Mouse (Mus musculus) spleen, adult 2 months (tissue): ENCODE results near the gene Mical3. TPM values are rescaled to one million over a fixed set of nuclear protein-coding genes. Genes with fewer than 3 reads are reported as not detected.

Source experiments
- DNase-seq, 2 experiments: peaks; one replicate each; pipeline versions ENCODE4 v3.0.0 to v3.0.0-alpha.2; 2012 to 2021; ENCODE audit warnings: low spot score in 2 of 2, low read depth in 1 of 2
- H3K27ac ChIP-seq: fragments of 200-500 bp; 2 replicates; pipeline ENCODE4 v1.5.1; 2012; ENCODE audit warnings: low read length, inconsistent platforms; ENCODE audit not compliant: insufficient read depth
- H3K27me3 ChIP-seq: fragments of 200-500 bp; 2 replicates; pipeline ENCODE4 v1.6.1; 2012; ENCODE audit warnings: mild to moderate bottlenecking, moderate library complexity, low read length, inconsistent platforms; ENCODE audit not compliant: control insufficient read depth, insufficient read depth
- H3K36me3 ChIP-seq: fragments of 200-500 bp; 2 replicates; pipeline ENCODE4 v1.6.1; 2012; ENCODE audit warnings: mild to moderate bottlenecking, low read length, inconsistent platforms; ENCODE audit not compliant: control insufficient read depth, insufficient read depth
- H3K4me1 ChIP-seq: fragments of 200-500 bp; 2 replicates; pipeline ENCODE4 v1.6.1; 2011; ENCODE audit warnings: inconsistent platforms; ENCODE audit not compliant: control insufficient read depth, insufficient read depth, insufficient read length
- H3K4me3 ChIP-seq: fragments of 200-500 bp; 2 replicates; pipeline ENCODE4 v1.5.1; 2011; ENCODE audit warnings: mild to moderate bottlenecking, inconsistent platforms; ENCODE audit not compliant: insufficient read depth, insufficient read length; ENCODE audit errors: extremely low read depth
- CTCF ChIP-seq: fragments of 200-500 bp; IDR thresholded peaks from 2 replicates; pipeline ENCODE4 v1.5.1; 2011; ENCODE audit warnings: mild to moderate bottlenecking, inconsistent platforms; ENCODE audit not compliant: insufficient read depth, insufficient read length, insufficient replicate concordance; ENCODE audit errors: extremely low read depth
- POLR2A ChIP-seq: fragments of 200-500 bp; IDR thresholded peaks from 2 replicates; pipeline ENCODE4 v1.6.1; 2011; ENCODE audit warnings: low read depth, low read length, inconsistent platforms
- WGBS: fragments of 180-500 bp; shearing (Covaris S2); methylation state at CpG from one replicate; pipeline ENCODE4 v1.1.7; 2018; 5-methylcytosine and 5-hydroxymethylcytosine counted together
- polyA plus RNA-seq: library from polyadenylated mRNA; depleted of rRNA; stranded (reverse); fragments of >200 nt; gene quantifications from 2 replicates; pipeline ENCODE4 v1.2.3, GENCODE M21; 2012

The Mical3 gene
- polyA plus RNA-seq, 1 experiment, result 11.2 TPM

DNA sequence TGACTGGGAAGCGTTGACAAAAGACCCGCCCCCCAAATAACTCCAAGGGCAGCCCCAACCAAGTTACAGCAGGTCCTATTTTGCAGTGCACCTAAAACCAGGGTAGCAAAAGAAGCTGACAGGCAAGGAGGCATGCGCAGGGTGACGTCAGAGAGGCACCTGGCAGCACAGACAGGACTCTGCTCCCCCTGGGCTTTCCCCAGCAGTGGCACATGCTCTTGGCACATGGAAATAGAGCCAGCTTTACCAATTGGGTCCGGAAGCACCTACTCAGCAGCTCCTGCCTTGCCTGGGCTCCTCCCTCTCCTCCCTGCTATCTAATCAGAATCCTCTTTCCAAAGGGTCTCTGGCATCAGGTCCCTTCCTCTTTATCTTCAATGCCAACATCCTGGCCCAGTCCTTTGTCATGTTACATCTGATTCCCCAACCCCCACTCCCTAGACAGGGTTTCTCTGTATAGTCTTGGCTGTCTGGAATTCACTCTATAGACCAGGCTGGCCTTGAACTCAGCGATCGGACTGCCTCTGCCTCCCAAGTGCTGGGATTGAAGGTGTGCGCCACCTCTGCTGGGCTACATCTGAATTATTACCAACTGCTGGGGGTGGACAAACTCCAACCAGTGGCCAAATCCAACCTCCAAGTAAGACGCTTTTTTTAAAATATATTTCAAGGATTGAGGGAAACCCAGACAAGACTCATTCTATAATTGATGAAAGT is 32.1 kb downstream of the Mical3 start:
- Histone ChIP-seq H3K4me3 (no peak overlapping the region), H3K36me3 (no peaks in the 10 kb centered on the region), H3K27ac (no peak overlapping the region), H3K27me3 (no peaks in the 10 kb centered on the region), H3K4me1 (peaks cover 9% of the 10 kb centered on the region; the same call in 1 of the 2 replicates)
- no peak for DNase-seq
- WGBS, result 88% methylated on average over 9 of the region's 9 CpGs
- TF ChIP-seq CTCF (no peak), POLR2A (no peak)

DNA sequence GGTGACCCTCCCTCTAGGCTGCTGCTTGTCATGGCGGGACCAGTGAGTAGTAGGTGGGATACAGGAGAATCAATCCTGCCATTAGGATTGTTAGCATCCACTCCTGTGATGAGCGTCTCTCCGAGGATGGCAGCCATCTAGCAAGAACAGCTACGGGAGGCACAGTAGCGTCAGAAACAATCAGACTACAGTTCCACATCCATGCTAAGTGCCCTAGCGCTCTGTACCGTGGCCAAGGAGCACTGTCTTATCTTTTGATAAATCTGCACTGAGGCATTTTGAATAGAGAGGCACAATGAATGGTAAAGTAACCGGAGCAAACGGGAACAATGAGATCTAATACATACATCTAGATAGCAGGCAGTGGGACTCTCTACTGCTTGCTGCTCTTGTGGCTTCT is 32.7 kb downstream of the Mical3 start:
- Histone ChIP-seq H3K27me3 (no peaks in the 10 kb centered on the region), H3K27ac (no peak overlapping the region), H3K4me1 (peaks cover 4% of the 10 kb centered on the region; the same call in 1 of the 2 replicates), H3K36me3 (no peaks in the 10 kb centered on the region), H3K4me3 (no peak overlapping the region)
- 78% methylated on average over 9 of the region's 9 CpGs for WGBS
- no peak for TF ChIP-seq POLR2A
- no peak for TF ChIP-seq CTCF
- no peak for DNase-seq

DNA sequence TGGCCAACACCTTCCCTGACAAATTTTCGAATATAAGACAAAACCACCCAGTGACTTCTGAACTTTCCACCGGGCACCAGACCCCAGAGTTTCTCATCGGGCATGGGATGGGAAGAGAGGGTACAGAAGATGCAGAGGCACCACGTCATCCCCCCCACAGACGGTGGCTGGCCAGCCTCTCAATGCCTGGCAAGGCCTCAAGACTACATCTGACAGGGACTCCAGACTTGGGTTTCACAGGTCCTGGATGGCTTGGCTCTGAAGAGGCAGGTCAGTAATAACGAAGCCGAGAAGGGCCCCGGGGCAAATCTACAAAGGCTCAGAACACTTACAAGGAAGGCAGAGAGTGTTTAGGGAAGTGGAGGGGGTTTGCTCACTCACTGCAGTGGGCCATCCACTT is 33.9 kb downstream of the Mical3 start:
- TF ChIP-seq POLR2A (no peak), CTCF (no peak)
- H3K4me3 ChIP-seq, result no peak overlapping the region
- peaks cover 2% of the 10 kb centered on the region; the same call in 1 of the 2 replicates for H3K4me1 ChIP-seq
- no peak overlapping the region; the same call in 1 of the 2 replicates for H3K27ac ChIP-seq
- H3K36me3 ChIP-seq, result no peaks in the 10 kb centered on the region
- no peaks in the 10 kb centered on the region for H3K27me3 ChIP-seq
- no peak for DNase-seq
- WGBS, result 74% methylated on average over 8 of the region's 8 CpGs

DNA sequence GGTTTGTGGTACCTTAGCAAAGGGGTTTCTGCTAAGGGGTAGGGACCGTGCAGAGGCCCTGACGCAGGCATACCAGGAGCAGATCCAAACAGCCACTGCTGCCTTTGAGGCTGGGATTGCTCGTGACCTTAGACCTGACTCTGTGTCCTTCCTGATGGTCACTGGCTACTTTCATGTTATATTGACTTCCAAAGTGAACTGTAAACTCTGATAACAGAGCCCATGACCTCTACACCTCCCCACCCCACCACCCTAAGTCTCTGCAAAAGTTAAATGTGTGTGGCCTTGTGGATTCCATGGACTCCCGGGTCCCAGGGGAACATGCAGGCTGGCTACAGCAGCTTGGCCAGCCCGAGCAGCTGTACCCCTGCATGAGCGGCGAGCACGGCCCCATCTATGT is 34.4 kb downstream of the Mical3 start:
- Histone ChIP-seq H3K27me3 (no peaks in the 10 kb centered on the region), H3K27ac (no peak overlapping the region), H3K36me3 (no peaks in the 10 kb centered on the region), H3K4me1 (peaks cover 2% of the 10 kb centered on the region; the same call in 1 of the 2 replicates), H3K4me3 (no peak overlapping the region)
- no peak for DNase-seq
- 88% methylated on average over 8 of the region's 8 CpGs for WGBS
- TF ChIP-seq CTCF (no peak), POLR2A (no peak)

DNA sequence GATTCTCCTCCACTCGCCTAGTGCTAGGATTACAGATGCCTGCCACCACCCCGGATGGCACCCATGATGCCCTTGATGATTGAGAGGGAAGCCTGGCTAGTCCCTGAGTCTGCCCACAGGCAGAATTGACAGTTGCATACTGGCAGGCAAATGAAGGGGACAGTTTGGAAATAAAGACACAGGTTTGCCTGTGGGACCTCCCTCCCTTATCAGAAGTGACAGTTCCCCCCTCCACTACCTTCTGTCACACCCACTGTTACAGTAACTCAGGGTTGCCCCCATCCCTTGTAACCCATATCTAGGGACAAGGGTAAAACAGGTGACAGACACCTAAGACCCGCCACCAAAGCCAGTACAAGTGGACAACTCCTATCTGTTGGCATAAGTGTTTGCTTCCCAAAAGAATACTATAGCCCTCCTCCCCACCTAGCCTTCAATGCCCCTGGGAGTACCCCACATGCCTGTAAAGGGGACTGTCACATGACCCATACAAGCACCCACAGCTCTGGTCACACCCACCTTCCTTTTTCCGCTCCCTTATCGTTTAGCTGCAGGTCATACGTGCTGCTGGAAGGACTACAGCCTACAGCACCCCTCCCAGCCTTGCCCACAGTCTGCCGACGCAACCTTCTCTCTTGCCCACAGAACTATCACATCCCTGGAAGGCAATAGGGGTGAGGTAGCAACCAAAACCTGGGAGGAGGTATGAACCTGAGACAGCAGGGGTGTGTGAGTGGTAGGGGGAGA is 37.0 kb downstream of the Mical3 start:
- peaks cover 2% of the 10 kb centered on the region; the same call in 1 of the 2 replicates for H3K4me1 ChIP-seq
- no peaks in the 10 kb centered on the region for H3K27me3 ChIP-seq
- H3K4me3 ChIP-seq, result no peak overlapping the region
- 59% methylated on average over 8 of the region's 8 CpGs for WGBS
- DNase-seq, result no peak
- TF ChIP-seq CTCF (no peak), POLR2A (no peak)
- no peak overlapping the region for H3K27ac ChIP-seq
- no peaks in the 10 kb centered on the region for H3K36me3 ChIP-seq

DNA sequence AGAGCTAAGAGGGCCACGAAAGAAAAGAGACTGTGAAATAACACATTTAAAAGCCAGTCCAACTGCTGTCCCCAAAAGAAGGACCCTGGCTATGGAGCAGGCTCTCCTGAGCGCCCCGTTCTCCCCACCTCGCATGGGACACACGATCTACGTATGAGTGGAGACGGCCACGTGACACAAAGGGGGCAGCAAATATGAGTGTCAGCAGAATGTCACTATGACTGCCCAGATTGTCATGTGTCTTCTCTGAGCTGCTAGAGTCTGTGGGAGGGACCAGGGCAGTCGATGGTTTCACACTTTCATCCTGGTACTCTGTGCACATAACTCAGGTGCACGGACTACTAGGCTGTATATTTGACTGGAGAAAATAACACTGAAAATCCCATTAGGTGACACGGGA is 40.0 kb downstream of the Mical3 start:
- Histone ChIP-seq H3K36me3 (no peaks in the 10 kb centered on the region), H3K4me3 (no peak overlapping the region), H3K4me1 (peaks cover 5% of the 10 kb centered on the region; the same call in 1 of the 2 replicates), H3K27me3 (no peaks in the 10 kb centered on the region), H3K27ac (no peak overlapping the region)
- no peak for DNase-seq
- TF ChIP-seq CTCF, result no peak
- no peak for TF ChIP-seq POLR2A
- WGBS, result 90% methylated on average over 11 of the region's 11 CpGs

DNA sequence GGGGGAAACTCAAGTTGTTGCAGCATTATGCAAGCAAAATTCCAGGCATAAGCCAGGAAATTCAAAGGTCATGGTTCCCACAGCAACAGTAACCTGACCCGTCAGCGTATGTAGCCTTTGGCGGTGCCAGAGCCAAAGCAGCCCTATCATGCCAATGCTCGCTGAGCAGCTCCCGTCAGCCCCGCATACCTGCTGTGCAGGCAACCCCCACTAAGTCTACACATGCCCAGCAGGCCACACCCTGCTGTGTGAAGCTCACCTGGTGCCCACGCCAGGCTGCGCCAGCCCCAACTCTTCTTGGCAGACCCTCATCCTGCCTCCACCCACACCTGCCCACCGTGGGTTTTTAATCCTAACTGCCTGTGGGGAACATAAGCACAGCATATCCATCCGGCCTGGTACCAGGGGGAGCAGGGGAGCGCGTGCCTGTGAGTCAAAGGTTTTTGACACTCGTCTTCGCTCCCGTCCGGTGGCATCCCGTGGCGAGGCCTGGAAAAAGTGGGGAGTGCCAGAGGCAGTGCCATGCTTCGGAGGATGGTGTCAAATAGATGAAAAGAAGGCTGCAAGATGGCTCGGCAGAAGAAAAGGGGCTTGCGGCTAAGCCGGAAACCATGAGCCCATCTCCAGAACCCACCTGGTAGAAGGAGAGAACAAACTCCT is 43.1 kb downstream of the Mical3 start:
- H3K4me1 ChIP-seq, result 0 out of 2 replicates have a peak, but pooled peaks cover 3% of the 10 kb centered on the region
- DNase-seq, result no peak

More for the DNA sequence above, 43.1 kb downstream of the Mical3 start:
- no peak overlapping the region for H3K27ac ChIP-seq
- no peaks in the 10 kb centered on the region for H3K27me3 ChIP-seq
- WGBS, result 93% methylated on average over 22 of the region's 22 CpGs
- no peak overlapping the region for H3K4me3 ChIP-seq
- no peak for TF ChIP-seq CTCF
- no peak for TF ChIP-seq POLR2A
- H3K36me3 ChIP-seq, result no peaks in the 10 kb centered on the region
